Mouse (Mus musculus) lung, embryonic 16.5 days (tissue): ENCODE measurements at regions not wholly inside any gene's neighbourhood (a gene's known extent, or its start where the extent isn't known, plus 50 kb on each side); places are given as distances from the start of the nearest gene placed in this dataset.

Source experiments
- ATAC-seq: fragments of 200-750 bp; cut with Nextera tagmentation; 2 replicates; pipeline ENCODE4 v1.8.0; 2017; ENCODE audit warnings: low read depth, mild to moderate bottlenecking, moderate library complexity
- H3K27ac ChIP-seq: fragments of 300-500 bp; sonication (generic); 2 replicates; pipeline ENCODE4 v1.5.1; 2014; ENCODE audit warnings: mild to moderate bottlenecking, control low read depth, low read length
- H3K27me3 ChIP-seq: fragments of 300-500 bp; sonication (generic); 2 replicates; pipeline ENCODE4 v1.6.1; 2014; ENCODE audit warnings: low read depth, low read length, mixed read lengths; ENCODE audit not compliant: control insufficient read depth, insufficient read depth
- H3K36me3 ChIP-seq: fragments of 300-500 bp; sonication (generic); 2 replicates; pipeline ENCODE4 v1.6.1; 2014; ENCODE audit warnings: low read length; ENCODE audit not compliant: control insufficient read depth, insufficient read depth
- H3K4me1 ChIP-seq: fragments of 300-500 bp; sonication (generic); replicated peaks from 2 replicates; pipeline ENCODE4 v1.6.1; 2014; ENCODE audit warnings: low read length, mixed read lengths; ENCODE audit not compliant: control insufficient read depth, insufficient read depth
- H3K4me2 ChIP-seq: fragments of 300-500 bp; sonication (generic); 2 replicates; pipeline ENCODE4 v1.6.1; 2014; ENCODE audit warnings: low read depth, low read length, control low read depth
- H3K4me3 ChIP-seq: fragments of 300-500 bp; sonication (generic); 2 replicates; pipeline ENCODE4 v1.5.1; 2014; ENCODE audit warnings: mild to moderate bottlenecking, low read length, control low read depth
- H3K9ac ChIP-seq: fragments of 300-500 bp; sonication (generic); 2 replicates; pipeline ENCODE4 v1.6.1; 2014; ENCODE audit warnings: low read length, control low read depth
- H3K9me3 ChIP-seq: fragments of 300-500 bp; sonication (generic); 2 replicates; pipeline ENCODE4 v1.6.1; 2016; ENCODE audit warnings: low read length; ENCODE audit not compliant: control insufficient read depth
- WGBS: fragments of 180-500 bp; shearing (Covaris S2); extraction: QIAGEN DNeasy Blood & Tissue Kit; methylation state at CpG from one replicate; pipeline ENCODE4 v1.1.7; 2014; 5-methylcytosine and 5-hydroxymethylcytosine counted together

DNA sequence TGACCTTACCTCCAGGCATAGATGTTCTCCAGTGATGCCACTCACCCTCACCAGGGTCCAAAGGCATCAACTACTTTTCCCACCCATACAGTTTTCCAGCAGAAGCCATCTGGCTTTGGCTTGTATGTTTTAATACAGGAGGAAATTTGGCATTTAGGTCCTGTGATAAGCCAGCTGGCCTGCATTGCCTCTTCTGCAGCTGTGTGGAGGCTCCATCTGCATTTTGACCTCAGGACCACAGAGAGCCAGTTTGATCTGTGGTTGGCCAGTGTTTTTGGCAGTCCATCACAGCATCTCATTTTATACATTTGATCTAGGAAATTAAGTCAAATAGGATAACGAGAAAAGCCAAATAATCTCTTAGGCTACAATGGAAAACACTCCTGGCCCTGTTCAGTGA, 315.1 kb upstream of the Sphkap start:
- WGBS = 39% methylated on average over 1 of the region's 1 CpGs
- no peaks in the 10 kb centered on the region for H3K4me1 ChIP-seq
- no peaks in the 10 kb centered on the region for H3K9me3 ChIP-seq
- no peak overlapping the region for H3K4me2 ChIP-seq
- H3K36me3 ChIP-seq = no peaks in the 10 kb centered on the region
- H3K4me3 ChIP-seq = no peak overlapping the region
- H3K27me3 ChIP-seq = no peaks in the 10 kb centered on the region
- ATAC-seq = no peak
- H3K9ac ChIP-seq = no peak overlapping the region
- H3K27ac ChIP-seq = no peak overlapping the region

DNA sequence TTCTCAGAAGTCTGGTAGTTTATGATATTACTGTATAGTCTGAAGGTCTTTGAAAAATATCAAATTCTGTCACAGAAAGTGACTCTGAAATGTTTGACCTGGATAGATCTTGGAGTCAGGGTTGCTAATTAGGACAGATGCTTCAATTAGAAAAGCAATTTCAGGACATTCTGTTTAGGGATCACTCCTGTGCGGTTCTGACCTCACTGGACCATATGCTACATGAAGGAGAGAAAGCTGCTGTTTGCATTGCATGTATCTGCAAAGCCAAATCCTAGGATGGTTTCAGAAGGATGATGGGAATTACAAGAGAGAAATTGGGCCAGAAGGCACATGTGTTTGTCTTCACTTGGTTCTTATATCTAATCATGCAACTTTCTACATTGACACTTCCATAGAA, 312.2 kb upstream of the Sphkap start:
- H3K4me1 ChIP-seq = no peaks in the 10 kb centered on the region
- no peak overlapping the region for H3K27ac ChIP-seq
- H3K4me3 ChIP-seq = no peak overlapping the region
- no peak overlapping the region for H3K4me2 ChIP-seq
- H3K9me3 ChIP-seq = no peaks in the 10 kb centered on the region
- WGBS = 76% methylated on average over 1 of the region's 1 CpGs
- no peak for ATAC-seq
- H3K36me3 ChIP-seq = no peaks in the 10 kb centered on the region
- no peaks in the 10 kb centered on the region for H3K27me3 ChIP-seq
- no peak overlapping the region for H3K9ac ChIP-seq

DNA sequence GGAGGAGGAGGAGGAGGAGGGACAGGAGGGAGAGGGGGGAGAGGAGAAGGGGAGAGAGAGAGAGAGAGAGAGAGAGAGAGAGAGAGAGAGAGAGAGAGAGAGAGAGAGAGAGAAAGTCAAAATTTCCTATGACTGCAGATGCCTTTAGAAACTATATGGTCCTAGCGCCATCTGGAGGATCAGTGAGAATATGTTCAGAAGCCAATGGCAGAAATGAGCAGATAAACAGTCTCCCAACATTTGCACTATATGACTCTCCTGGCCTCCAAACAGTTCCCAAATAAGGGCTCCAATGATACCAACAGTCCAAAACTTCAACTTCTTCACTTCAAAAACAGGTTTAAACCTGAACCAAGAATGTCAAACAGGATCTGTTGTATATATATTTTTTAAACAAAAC, 309.1 kb upstream of the Sphkap start:
- H3K4me1 ChIP-seq = no peaks in the 10 kb centered on the region
- no peak overlapping the region for H3K27ac ChIP-seq
- H3K36me3 ChIP-seq = no peaks in the 10 kb centered on the region
- H3K4me2 ChIP-seq = no peak overlapping the region
- no peak overlapping the region for H3K4me3 ChIP-seq
- H3K9ac ChIP-seq = no peak overlapping the region
- ATAC-seq = no peak
- WGBS = 0% methylated on average over 1 of the region's 1 CpGs
- no peaks in the 10 kb centered on the region for H3K27me3 ChIP-seq
- H3K9me3 ChIP-seq = no peaks in the 10 kb centered on the region

DNA sequence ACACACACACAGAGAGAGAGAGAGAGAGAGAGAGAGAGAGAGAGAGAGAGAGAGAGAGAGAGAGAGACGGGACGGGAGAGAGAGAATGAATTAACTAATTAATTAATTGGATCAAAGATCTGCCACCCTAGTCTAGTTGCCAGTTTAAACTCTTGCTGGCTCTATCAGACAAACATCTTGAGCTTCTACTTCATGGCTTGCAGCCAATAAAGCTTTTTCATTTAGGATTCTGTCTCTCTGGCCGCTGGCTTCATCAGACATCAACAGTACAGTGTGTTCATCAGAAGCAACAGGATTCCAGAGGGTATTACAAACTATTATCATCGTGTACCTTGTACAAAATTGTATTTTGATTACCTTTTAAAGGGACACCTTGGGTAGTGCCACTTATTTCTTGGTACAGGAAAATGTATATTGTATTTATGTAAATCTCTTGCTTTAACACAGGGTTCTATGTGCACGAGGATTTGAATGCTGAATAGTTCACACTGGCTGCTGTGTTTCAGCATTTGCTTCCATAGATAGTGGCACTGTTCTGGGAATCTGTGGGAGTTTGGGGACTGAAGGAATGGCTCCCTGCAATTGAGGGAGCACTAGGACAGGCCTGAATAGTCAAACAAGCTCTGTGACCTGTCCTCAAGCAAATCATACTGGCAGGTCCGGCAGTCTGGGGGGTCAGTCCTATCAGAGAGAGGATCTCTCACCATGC, 293.9 kb upstream of the Sphkap start:
- no peak for ATAC-seq
- Histone ChIP-seq H3K36me3 (no peaks in the 10 kb centered on the region), H3K4me1 (no peaks in the 10 kb centered on the region), H3K9ac (no peak overlapping the region), H3K9me3 (no peaks in the 10 kb centered on the region), H3K4me3 (no peak overlapping the region), H3K4me2 (no peak overlapping the region), H3K27ac (no peak overlapping the region), H3K27me3 (no peaks in the 10 kb centered on the region)
- 48% methylated on average over 6 of the region's 6 CpGs for WGBS

DNA sequence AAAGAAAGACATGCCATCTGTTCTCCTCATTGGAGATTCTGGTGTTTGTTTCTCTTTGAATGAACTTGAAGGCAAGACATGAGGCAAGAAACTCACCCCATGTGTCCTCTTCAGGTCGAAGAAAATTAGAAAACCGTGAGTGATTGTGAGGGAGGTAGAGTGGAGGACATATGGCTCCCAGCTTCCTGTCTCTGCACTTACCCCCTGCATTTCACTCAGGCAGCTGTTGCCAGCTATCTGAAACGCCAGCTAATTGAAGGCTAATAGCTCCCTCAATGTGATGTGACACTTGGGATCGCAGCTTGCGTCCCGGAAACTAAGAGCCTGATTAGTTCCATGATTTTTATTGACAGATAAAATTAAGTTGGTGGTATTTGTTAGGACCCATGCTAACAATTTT, 289.4 kb upstream of the Sphkap start:
- H3K4me2 ChIP-seq = no peak overlapping the region

DNA sequence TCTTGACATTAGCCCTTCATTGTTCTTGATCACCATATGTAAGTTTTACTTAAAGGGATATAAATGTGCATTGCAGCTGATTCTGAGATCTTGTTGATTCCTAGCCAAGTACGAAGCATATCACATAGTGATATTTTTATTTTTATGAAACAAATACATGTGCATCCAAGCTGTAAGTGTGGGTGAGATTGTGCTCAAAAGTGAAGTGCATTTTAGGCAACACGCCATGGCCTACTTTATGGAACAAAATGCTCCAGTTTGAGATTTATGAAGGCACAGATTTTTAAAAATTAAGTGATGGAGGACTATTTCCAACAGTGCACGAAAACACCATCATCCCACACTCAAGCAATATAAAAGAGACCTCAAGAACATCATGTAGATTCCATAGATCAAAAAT, 277.2 kb upstream of the Sphkap start:
- no peaks in the 10 kb centered on the region for H3K27me3 ChIP-seq
- ATAC-seq = no peak
- H3K36me3 ChIP-seq = no peaks in the 10 kb centered on the region
- H3K27ac ChIP-seq = no peak overlapping the region
- no peak overlapping the region for H3K4me2 ChIP-seq
- no peak overlapping the region for H3K9ac ChIP-seq
- 62% methylated on average over 3 of the region's 3 CpGs for WGBS
- H3K4me1 ChIP-seq = no peaks in the 10 kb centered on the region
- H3K4me3 ChIP-seq = no peak overlapping the region
- H3K9me3 ChIP-seq = no peaks in the 10 kb centered on the region

More for the DNA sequence above, 289.4 kb upstream of the Sphkap start:
- Histone ChIP-seq H3K4me1 (no peaks in the 10 kb centered on the region), H3K36me3 (no peaks in the 10 kb centered on the region), H3K27me3 (no peaks in the 10 kb centered on the region), H3K9ac (no peak overlapping the region), H3K27ac (no peak overlapping the region), H3K9me3 (no peaks in the 10 kb centered on the region), H3K4me3 (no peak overlapping the region)
- no peak for ATAC-seq
- 40% methylated on average over 6 of the region's 6 CpGs for WGBS

DNA sequence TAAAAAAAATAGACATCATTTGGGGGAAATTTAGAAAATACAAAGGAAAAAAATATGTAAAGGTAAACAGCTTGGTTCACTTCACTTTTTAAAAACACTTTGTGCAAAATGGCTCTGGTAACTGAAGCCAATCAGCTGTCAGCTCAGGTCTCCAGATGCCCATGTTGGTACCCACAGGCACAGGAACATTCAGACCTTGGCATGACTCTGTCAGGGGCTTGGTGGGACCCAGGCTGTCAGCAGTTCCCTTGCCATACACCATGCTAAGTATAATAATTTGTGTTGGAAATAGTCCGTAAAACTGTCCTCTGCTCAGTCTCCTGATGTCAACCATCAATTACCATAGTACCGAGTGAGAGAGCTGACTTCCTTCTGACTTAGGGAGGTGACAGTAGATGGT, 257.3 kb upstream of the Sphkap start:
- no peak overlapping the region for H3K4me2 ChIP-seq
- 67% methylated on average over 2 of the region's 2 CpGs for WGBS
- no peak for ATAC-seq
- H3K4me1 ChIP-seq = no peaks in the 10 kb centered on the region
- no peaks in the 10 kb centered on the region for H3K9me3 ChIP-seq
- no peak overlapping the region for H3K9ac ChIP-seq
- no peak overlapping the region for H3K27ac ChIP-seq
- H3K36me3 ChIP-seq = no peaks in the 10 kb centered on the region
- H3K4me3 ChIP-seq = no peak overlapping the region
- no peaks in the 10 kb centered on the region for H3K27me3 ChIP-seq

DNA sequence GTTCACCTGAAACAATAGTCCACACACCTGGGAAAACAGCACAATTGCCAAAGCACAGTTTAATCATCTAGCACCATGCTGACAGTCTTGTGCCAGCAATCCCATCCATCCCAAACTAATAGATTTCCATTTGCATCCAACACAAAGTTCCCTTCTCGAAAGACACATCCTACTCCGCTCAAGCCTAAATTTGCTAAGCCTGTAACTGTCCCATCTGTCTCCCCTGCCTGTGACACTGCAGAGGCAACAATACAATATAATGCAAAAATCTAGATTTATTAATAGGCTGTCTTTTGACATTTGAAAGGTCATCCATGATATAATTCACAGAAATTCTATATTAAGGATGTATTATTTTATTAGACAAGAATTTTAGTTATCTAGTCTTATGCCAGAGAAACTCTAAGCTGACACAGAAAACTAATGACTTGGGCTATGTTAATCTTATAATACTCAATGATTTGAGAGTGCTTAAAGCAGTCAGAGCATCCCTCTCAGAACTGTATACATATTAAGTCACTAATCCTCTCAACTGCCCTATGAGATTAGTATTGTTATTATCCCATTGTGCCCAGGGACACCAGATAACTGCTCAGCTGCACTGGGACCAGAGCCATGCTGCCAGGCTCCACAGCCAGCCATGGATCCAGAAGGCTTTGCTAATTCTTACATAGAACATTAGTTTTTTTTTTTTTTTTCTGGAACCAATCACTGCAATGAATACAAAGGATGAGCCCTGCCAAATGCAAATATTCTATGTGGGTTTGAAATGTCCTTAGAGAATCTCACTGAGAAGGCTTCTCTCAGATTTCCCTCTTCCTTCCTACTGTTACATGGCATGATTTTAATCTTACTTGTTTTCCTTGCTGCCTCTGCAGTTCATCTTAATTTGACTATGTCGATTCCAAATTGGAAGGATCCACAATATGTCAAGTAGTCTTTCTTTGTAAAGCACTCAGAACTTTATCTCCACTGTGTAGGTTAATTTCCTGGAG, 254.1 kb upstream of the Sphkap start:
- ATAC-seq = no peak
- no peaks in the 10 kb centered on the region for H3K4me1 ChIP-seq
- H3K27me3 ChIP-seq = no peaks in the 10 kb centered on the region
- H3K4me3 ChIP-seq = no peak overlapping the region
- H3K36me3 ChIP-seq = no peaks in the 10 kb centered on the region
- no peak overlapping the region for H3K27ac ChIP-seq
- H3K9ac ChIP-seq = no peak overlapping the region
- no peaks in the 10 kb centered on the region for H3K9me3 ChIP-seq
- H3K4me2 ChIP-seq = no peak overlapping the region
- WGBS = 90% methylated on average over 3 of the region's 3 CpGs

DNA sequence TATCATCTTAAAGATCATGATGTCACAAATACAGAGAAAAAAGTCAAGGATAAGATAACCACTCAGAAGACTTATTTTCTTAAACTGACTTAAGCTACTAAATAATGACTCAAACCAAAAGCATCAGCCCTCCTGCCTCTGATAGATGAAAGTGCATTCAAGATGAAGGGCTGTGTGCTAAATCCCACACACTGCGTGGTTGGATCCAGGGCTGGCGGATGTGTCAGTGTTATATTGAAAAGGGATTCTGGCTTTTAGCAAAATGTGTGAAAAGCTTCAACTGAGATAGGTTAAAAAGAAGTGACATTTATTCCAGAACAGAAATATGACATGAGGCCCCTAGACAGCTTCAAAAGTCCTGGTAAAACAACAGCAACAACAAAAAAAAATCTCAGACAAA, 245.7 kb upstream of the Sphkap start:
- no peak overlapping the region for H3K27ac ChIP-seq
- no peaks in the 10 kb centered on the region for H3K36me3 ChIP-seq
- H3K9me3 ChIP-seq = no peaks in the 10 kb centered on the region
- H3K9ac ChIP-seq = no peak overlapping the region
- no peak for ATAC-seq
- no peaks in the 10 kb centered on the region for H3K27me3 ChIP-seq
- no peak overlapping the region for H3K4me2 ChIP-seq
- no peaks in the 10 kb centered on the region for H3K4me1 ChIP-seq
- WGBS = 77% methylated on average over 2 of the region's 2 CpGs
- no peak overlapping the region for H3K4me3 ChIP-seq
